Mouse (Mus musculus) liver (tissue): ENCODE data around the gene Vps36.

ENCODE experiments used
- DNase-seq: peaks from one replicate; pipeline ENCODE4 v3.0.0-alpha.2; 2020; ENCODE audit warnings: mixed read lengths

The Vps36 gene

GRCm38 (mm10) chr8:22214826-22215225 is 22.2 kb downstream of the Vps36 start:
- no peak for DNase-seq

- no peak for DNase-seq
These were observed 33.8 kb downstream of the Vps36 start for GRCm38 (mm10) chr8:22226361-22226760.

GRCm38 (mm10) chr8:22227061-22227877 is 34.7 kb downstream of the Vps36 start, which contains the start of gene Thsd1:
Gene Thsd1 (plus strand): TSS chr8:22227313.
- DNase-seq: peak; percentile 67

DNA sequence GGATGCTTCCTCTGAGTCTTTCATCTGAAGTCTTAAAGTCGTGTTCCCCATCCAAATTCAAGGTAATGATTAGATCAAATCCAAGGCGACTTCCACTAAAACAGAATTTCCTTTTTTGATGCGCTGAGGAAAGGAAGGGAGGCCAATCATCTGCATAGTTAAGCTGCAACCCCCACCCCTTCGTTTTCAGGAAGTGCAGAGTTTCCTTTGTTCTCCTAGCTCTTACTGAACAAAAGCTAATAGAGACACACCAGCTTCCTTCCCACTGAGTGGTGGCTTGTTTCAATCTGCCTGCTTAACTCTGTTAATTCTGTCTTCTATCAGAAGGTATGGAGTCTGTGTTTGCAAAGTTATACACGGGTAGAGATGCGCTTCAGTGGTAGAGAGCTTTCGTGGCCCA is 36.0 kb downstream of the Vps36 start:
- no peak for DNase-seq

GRCm38 (mm10) chr8:22242986-22243385 is 50.4 kb downstream of the Vps36 start:
- no peak for DNase-seq

- no peak for DNase-seq
These were observed 53.1 kb downstream of the Vps36 start for GRCm38 (mm10) chr8:22245663-22246062.

DNA sequence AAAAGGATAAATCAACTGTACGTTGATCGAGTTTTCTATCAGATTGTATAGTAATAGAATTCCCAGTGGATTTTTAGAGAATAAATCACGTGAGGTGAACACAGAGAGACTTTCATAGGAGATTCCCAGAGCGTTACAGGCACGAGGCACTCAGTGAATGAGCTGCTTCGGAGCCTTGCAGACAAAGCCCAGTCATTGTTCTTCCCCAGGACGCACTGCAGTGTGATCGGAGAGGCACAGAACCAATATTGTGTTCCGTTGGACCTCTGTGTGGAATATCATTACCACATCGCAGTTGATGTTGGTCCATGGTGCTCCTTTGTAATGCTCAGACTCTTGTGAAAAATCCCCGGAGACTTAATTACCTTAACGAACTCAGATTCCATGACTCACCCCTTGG is 55.3 kb downstream of the Vps36 start:
- DNase-seq: no peak

GRCm38 (mm10) chr8:22249080-22249479 is 56.5 kb downstream of the Vps36 start:
- no peak for DNase-seq

DNA sequence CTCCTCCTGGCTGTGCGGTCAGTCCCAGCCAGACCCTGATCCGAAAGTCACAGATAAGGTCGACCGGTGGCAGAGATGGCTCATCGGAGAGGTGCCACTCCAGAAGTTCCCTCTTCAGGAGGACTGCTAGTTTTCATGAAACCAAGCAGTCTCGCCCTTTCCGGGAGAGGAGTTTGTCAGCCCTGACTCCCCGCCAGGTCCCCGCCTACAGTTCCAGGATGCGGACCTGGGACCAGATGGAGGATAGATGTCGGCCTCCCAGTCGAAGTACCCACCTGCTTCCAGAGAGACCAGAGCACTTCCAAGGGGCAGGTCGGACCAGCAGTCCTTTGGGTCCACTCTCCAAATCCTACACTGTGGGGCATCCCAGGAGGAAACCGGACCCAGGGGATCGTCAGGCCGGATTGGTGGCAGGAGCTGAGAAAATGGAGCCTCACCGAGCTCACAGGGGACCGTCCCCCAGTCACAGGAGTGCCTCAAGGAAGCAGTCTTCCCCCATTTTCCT is 66.4 kb downstream of the Vps36 start:
- no peak for DNase-seq

DNA sequence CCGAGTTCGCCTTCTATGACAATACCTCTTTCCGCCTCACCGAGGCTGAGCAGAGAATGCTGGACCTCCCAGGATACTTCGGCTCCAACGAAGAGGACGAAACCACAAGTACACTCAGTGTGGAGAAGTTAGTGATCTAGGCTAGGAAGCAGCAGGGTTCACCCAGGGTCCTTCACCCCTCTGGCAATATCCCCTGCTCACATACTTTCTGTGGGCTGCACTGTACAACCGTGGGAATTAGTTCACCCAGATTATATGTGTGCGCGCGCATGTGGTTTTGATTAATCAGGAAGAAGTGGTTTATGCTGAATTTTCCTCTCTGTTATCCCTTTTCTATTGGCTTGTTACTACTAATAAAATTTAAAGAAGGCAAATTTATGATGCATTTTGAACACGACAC is 66.9 kb downstream of the Vps36 start:
- no peak for DNase-seq

- no peak for DNase-seq
These were observed 67.6 kb downstream of the Vps36 start for GRCm38 (mm10) chr8:22260091-22260722.

DNA sequence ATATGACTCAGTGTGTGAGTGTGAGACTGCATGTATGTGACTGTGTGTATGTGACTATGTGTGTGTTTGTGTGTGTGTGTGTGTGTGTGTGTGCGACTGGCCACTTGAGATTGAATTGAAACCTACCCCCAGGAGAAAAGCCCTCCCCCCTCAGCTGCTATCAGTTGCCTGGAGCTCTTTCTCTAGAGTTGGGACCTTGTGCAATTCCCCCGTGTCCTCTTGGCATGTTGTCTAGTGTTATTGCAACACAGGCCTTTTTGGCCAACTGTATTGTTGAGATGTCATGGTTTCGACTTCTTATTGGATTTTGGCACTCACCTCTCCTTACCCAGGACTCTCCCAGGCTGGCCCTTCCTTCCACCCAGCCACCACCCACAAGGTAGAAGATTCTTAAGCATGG is 69.7 kb downstream of the Vps36 start:
- no peak for DNase-seq

- no peak for DNase-seq
These were observed 71.7 kb downstream of the Vps36 start for GRCm38 (mm10) chr8:22264292-22264691.

GRCm38 (mm10) chr8:22264787-22265186 is 72.2 kb downstream of the Vps36 start:
- DNase-seq: no peak

GRCm38 (mm10) chr8:22265194-22265593 is 72.6 kb downstream of the Vps36 start:
- no peak for DNase-seq

- DNase-seq: no peak
These were observed 74.2 kb downstream of the Vps36 start for GRCm38 (mm10) chr8:22266809-22267208.
